Mouse (Mus musculus): ENCODE measurements at regions not wholly inside any gene's neighbourhood (a gene's known extent, or its start where the extent isn't known, plus 50 kb on each side); places are given as distances from the start of the nearest gene placed in this dataset.

DNA sequence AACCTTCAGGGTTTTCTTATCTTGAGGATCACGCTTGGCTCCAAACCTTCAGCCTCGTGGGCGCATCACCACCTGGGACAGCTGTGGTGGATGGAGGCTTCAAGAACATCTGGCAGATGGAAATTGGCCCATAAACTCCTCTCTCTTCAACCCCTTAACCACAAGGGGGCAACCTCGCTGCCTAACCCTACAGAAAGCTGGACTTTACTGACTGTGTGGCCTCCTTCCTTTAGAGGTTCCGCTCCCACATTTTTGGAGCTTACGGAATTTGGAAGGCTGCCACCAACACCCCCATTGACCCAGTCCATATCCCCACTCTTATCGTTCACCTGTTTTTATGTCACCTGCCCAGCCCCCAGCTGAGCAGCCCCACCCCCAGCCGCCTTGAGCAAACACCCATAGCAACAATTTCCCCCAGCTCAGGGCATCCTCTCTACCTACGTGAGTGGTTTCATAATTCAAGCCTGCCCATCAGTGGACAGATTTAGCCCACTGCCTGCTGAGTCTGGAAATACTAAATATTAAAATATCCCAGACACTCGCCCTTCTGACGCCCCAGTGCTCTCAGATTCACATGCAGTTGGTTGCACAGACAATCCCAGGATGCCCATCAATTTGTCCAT, 167.0 kb upstream of the Slc22a22 start:
- Histone ChIP-seq H3K4me1 (ENCODE audit: control insufficient read depth, insufficient read depth, low read length) (no peaks in the 10 kb centered on the region; the same call in 1 of the 2 replicates), H3K27ac (ENCODE audit: insufficient read depth, low read depth, low read length) (no peak overlapping the region), H3K4me3 (ENCODE audit: insufficient read depth, low read depth, low read length) (no peak overlapping the region)
- no peak for TF ChIP-seq POLR2A (IDR thresholded peaks at IDR 0.05; ENCODE audit: insufficient read depth, low read depth, low read length)
- TF ChIP-seq CTCF (IDR thresholded peaks at IDR 0.05; ENCODE audit: insufficient read depth, low read depth, low read length): peak; percentile 27; the same call in 1 of the 2 replicates
- WGBS: 64% methylated on average over 11 of the region's 11 CpGs

DNA sequence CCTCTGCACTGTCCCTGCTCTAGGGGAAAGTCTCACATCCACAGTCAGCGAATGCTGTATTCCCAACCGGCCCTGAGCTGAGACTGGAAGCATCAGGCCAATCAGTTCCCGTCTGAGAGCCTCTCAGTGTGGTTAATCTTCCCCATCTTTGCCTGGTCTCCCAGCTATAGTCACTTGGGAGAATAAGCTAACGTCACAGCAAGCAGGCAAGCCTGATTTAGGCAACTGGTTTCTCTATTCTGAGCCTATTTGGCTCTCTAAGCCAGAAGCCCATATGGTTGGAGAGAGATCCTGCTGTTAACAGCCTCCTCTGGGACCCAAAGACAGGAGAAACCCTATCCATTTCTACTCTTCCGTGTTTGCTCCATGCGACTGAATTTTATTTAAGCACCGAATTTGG, 161.7 kb upstream of the Slc22a22 start:
- WGBS: 83% methylated on average over 7 of the region's 7 CpGs
- no peaks in the 10 kb centered on the region for H3K4me1 ChIP-seq (ENCODE audit: control insufficient read depth, insufficient read depth, low read length)
- no peak overlapping the region for H3K27ac ChIP-seq (ENCODE audit: insufficient read depth, low read depth, low read length)
- TF ChIP-seq POLR2A (IDR thresholded peaks at IDR 0.05; ENCODE audit: insufficient read depth, low read depth, low read length) (no peak), CTCF (IDR thresholded peaks at IDR 0.05; ENCODE audit: insufficient read depth, low read depth, low read length) (no peak)
- H3K4me3 ChIP-seq (ENCODE audit: insufficient read depth, low read depth, low read length): no peak overlapping the region

DNA sequence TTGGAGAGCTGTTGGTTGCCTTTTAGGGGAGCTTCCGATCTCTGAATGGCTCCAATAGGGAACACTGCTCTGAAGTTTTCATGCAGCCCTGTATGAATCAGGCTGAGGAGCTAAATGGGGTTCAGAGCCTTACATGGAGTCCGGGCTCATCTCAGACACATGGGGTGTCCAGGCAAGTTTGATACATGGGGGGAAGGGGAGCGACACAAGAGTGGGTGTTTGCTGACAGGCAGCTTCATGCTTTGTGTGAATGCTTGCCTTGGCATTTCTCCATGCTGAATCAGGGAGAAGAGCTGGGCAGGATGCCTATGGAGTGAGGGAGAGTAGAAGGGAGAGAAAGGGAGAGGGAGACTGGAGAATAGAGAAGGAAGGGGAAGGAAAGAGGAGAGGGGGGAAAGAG, 155.6 kb upstream of the Slc22a22 start:
- Histone ChIP-seq H3K27ac (ENCODE audit: insufficient read depth, low read depth, low read length) (no peak overlapping the region), H3K4me1 (ENCODE audit: control insufficient read depth, insufficient read depth, low read length) (0 out of 2 replicates have a peak, but pooled peaks cover 4% of the 10 kb centered on the region), H3K4me3 (ENCODE audit: insufficient read depth, low read depth, low read length) (no peak overlapping the region)
- 27% methylated on average over 3 of the region's 3 CpGs for WGBS
- TF ChIP-seq CTCF (IDR thresholded peaks at IDR 0.05; ENCODE audit: insufficient read depth, low read depth, low read length): no peak
- TF ChIP-seq POLR2A (IDR thresholded peaks at IDR 0.05; ENCODE audit: insufficient read depth, low read depth, low read length): no peak

DNA sequence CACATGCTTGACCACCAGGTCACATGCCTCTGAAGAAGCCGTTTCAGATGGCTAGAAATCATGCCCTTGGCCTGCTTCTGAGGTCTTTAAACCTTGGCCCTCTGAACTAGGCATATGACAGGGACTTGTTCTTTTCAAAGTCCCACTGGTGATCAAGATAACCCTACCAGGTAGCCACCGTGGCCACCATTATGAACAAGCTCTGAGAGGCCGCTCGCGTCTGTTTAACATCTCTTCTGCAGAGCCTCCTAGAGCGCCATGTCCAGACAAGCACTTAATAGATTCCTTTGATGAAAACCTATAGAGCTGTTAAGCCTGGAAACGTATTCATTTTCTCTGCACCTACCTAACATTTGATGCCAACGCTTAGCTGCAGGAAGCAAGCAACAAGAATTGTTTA, 155.1 kb upstream of the Slc22a22 start:
- no peak overlapping the region for H3K4me3 ChIP-seq (ENCODE audit: insufficient read depth, low read depth, low read length)
- H3K4me1 ChIP-seq (ENCODE audit: control insufficient read depth, insufficient read depth, low read length): 0 out of 2 replicates have a peak, but pooled peaks cover 4% of the 10 kb centered on the region
- H3K27ac ChIP-seq (ENCODE audit: insufficient read depth, low read depth, low read length): no peak overlapping the region
- WGBS: 79% methylated on average over 8 of the region's 8 CpGs
- TF ChIP-seq CTCF (IDR thresholded peaks at IDR 0.05; ENCODE audit: insufficient read depth, low read depth, low read length): no peak
- no peak for TF ChIP-seq POLR2A (IDR thresholded peaks at IDR 0.05; ENCODE audit: insufficient read depth, low read depth, low read length)

DNA sequence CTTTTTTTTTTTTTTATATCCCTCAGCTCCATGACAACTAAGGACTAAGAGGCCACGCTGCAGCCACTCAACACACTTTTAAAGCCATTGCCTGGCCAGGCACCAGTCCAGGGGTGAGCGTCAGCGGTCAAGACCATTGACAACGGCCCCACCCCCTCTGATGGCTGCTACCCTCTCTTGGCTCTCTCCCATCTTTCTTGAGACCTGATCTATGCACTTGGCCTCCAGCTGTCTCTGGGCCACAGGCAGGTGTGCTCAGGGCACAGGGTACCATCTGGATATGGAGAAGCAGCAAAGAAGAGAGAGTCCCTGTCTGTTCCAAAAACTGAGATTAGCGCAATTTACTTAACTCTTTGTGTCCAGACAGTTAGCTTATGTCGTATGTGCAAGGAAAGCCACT, 141.0 kb upstream of the Slc22a22 start:
- no peak overlapping the region for H3K27ac ChIP-seq (ENCODE audit: insufficient read depth, low read depth, low read length)
- no peak overlapping the region for H3K4me3 ChIP-seq (ENCODE audit: insufficient read depth, low read depth, low read length)
- no peak for TF ChIP-seq POLR2A (IDR thresholded peaks at IDR 0.05; ENCODE audit: insufficient read depth, low read depth, low read length)
- no peak for TF ChIP-seq CTCF (IDR thresholded peaks at IDR 0.05; ENCODE audit: insufficient read depth, low read depth, low read length)
- WGBS: 83% methylated on average over 6 of the region's 6 CpGs
- H3K4me1 ChIP-seq (ENCODE audit: control insufficient read depth, insufficient read depth, low read length): no peaks in the 10 kb centered on the region

DNA sequence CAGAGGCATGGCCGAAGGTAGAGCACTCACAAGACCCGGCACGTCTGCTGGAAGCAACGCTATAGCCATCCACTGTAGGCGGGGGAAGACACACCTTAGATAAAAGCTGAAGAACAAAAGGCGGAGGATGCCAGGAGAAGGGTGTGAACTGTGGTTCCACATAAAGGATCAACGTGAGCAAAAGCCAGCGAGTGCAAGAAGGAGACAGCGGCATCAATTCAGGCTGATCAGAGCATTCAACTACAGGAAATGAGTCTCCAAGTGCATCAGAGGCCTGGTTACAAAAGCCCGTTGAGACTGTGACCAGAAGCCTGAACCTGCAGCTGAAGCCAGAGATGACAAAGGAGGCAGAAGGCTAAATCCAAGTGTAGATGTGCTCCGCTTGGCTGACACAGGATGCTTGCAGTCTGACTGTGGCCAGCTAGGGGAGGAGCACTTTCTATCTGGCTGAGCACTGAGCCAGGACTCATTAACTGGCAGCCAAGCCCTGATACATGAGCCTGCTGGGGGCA, 139.5 kb upstream of the Slc22a22 start:
- Histone ChIP-seq H3K4me3 (ENCODE audit: insufficient read depth, low read depth, low read length) (no peak overlapping the region), H3K4me1 (ENCODE audit: control insufficient read depth, insufficient read depth, low read length) (no peaks in the 10 kb centered on the region), H3K27ac (ENCODE audit: insufficient read depth, low read depth, low read length) (no peak overlapping the region)
- WGBS: 77% methylated on average over 11 of the region's 11 CpGs
- no peak for TF ChIP-seq CTCF (IDR thresholded peaks at IDR 0.05; ENCODE audit: insufficient read depth, low read depth, low read length)
- no peak for TF ChIP-seq POLR2A (IDR thresholded peaks at IDR 0.05; ENCODE audit: insufficient read depth, low read depth, low read length)

DNA sequence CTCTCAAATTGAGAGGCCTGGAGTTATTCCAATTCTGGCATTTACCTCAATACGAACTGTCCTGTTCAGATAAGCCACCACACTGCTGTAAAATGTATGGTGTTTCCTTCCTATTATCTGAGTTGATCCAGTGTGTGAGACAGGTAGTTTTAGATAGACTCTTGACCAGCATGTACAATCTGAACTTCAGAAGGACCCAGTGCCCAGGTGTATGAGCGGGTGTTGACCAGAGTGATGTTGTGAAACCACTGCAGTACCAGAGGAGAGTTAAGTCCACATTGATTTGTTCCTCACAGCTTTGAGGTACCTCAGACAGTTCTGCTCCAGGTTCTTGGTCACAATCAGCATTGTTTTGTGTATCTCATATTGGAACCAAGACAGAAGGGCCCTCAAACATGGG, 132.6 kb upstream of the Slc22a22 start:
- H3K4me3 ChIP-seq (ENCODE audit: insufficient read depth, low read depth, low read length): no peak overlapping the region
- TF ChIP-seq CTCF (IDR thresholded peaks at IDR 0.05; ENCODE audit: insufficient read depth, low read depth, low read length) (no peak), POLR2A (IDR thresholded peaks at IDR 0.05; ENCODE audit: insufficient read depth, low read depth, low read length) (no peak)
- H3K4me1 ChIP-seq (ENCODE audit: control insufficient read depth, insufficient read depth, low read length): no peaks in the 10 kb centered on the region
- 97% methylated on average over 2 of the region's 2 CpGs for WGBS
- H3K27ac ChIP-seq (ENCODE audit: insufficient read depth, low read depth, low read length): no peak overlapping the region

DNA sequence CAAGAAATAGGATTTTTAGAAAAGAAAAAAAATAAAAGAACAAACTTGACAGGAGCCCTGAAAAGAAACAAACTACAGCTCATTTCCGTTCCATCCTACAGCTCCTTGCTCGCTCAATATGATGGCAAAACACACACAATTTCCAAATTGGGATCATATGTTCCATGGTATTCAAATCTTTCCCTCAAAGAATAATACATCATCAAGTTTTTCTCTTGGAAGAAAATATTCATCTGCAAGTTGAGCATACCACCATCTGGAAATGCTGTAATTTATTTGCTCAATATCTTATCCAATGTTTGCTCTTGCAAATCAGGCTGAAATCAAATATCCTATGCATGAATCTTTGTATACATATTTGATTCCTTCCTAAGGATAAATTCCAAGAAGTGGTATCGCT, 131.1 kb upstream of the Slc22a22 start:
- TF ChIP-seq CTCF (IDR thresholded peaks at IDR 0.05; ENCODE audit: insufficient read depth, low read depth, low read length) (no peak), POLR2A (IDR thresholded peaks at IDR 0.05; ENCODE audit: insufficient read depth, low read depth, low read length) (no peak)
- no peak overlapping the region for H3K4me3 ChIP-seq (ENCODE audit: insufficient read depth, low read depth, low read length)
- H3K27ac ChIP-seq (ENCODE audit: insufficient read depth, low read depth, low read length): no peak overlapping the region
- no peaks in the 10 kb centered on the region for H3K4me1 ChIP-seq (ENCODE audit: control insufficient read depth, insufficient read depth, low read length)
- 98% methylated on average over 3 of the region's 3 CpGs for WGBS

DNA sequence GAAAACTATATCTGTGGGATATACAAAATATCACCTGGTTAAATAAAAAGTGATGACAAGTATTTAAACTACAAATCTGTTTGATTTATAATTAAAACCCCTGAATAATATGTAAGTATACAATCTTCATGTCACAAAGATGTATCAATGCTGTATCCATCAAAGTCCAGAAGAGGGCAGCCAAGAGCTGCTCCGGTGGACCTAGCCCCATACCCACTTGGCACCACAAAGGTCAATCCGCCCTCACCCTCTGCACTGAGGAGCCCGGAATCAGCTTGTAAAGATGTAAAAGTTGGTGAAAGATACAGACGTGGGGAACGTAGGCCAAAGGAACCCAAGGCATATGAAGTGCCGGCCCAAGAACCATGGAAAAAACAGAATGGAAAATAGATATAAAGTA, 123.1 kb upstream of the Slc22a22 start:
- peak; percentile 63 for TF ChIP-seq CTCF (IDR thresholded peaks at IDR 0.05; ENCODE audit: insufficient read depth, low read depth, low read length)
- no peak for TF ChIP-seq POLR2A (IDR thresholded peaks at IDR 0.05; ENCODE audit: insufficient read depth, low read depth, low read length)
- Histone ChIP-seq H3K4me1 (ENCODE audit: control insufficient read depth, insufficient read depth, low read length) (peaks cover 3% of the 10 kb centered on the region), H3K4me3 (ENCODE audit: insufficient read depth, low read depth, low read length) (peak overlapping the region; percentile 17; the same call in 1 of the 2 replicates), H3K27ac (ENCODE audit: insufficient read depth, low read depth, low read length) (no peak overlapping the region)
- WGBS: 14% methylated on average over 6 of the region's 6 CpGs

Data from olfactory bulb, adult 2 months (tissue).